Mouse (Mus musculus) intestine, postnatal 0 days (tissue): Measurements from ENCODE around the gene Vipr2. TPM values are rescaled to one million over a fixed set of nuclear protein-coding genes. Genes with fewer than 3 reads are reported as not detected.
A peak's percentile ranks its signal among the peaks of the same experiment; 100 is the strongest.

Experiments
- ATAC-seq: fragments of 200-750 bp; cut with Nextera tagmentation; 2 replicates; pipeline ENCODE4 v1.8.0; 2017; ENCODE audit warnings: mild to moderate bottlenecking, moderate TSS enrichment, moderate library complexity
- H3K27ac ChIP-seq: fragments of 300-500 bp; sonication (generic); 2 replicates; pipeline ENCODE4 v1.5.1; 2014; ENCODE audit warnings: mild to moderate bottlenecking, low read depth, low read length, moderate library complexity
- H3K27me3 ChIP-seq: fragments of 300-500 bp; sonication (generic); replicated peaks from 2 replicates; pipeline ENCODE4 v1.6.1; 2014; ENCODE audit warnings: low read length, mixed read lengths; ENCODE audit not compliant: control insufficient read depth, insufficient read depth
- H3K36me3 ChIP-seq: fragments of 300-500 bp; sonication (generic); 2 replicates; pipeline ENCODE4 v1.6.1; 2014; ENCODE audit warnings: mild to moderate bottlenecking, moderate library complexity; ENCODE audit not compliant: control insufficient read depth, insufficient read depth
- H3K4me1 ChIP-seq: fragments of 300-500 bp; sonication (generic); replicated peaks from 2 replicates; pipeline ENCODE4 v1.6.1; 2014; ENCODE audit warnings: antibody characterized with exemption, low read length, mixed read lengths; ENCODE audit not compliant: control insufficient read depth, insufficient read depth
- H3K4me2 ChIP-seq: fragments of 300-500 bp; sonication (generic); replicated peaks from 2 replicates; pipeline ENCODE4 v1.6.1; 2014; ENCODE audit warnings: low read depth, mild to moderate bottlenecking, moderate library complexity
- H3K4me3 ChIP-seq: fragments of 300-500 bp; sonication (generic); 2 replicates; pipeline ENCODE4 v1.5.1; 2014; ENCODE audit warnings: low read depth, low read length
- H3K9ac ChIP-seq: fragments of 300-500 bp; sonication (generic); 2 replicates; pipeline ENCODE4 v1.6.1; 2014; ENCODE audit warnings: mild to moderate bottlenecking, low read depth, low read length
- H3K9me3 ChIP-seq: fragments of 300-500 bp; sonication (generic); 2 replicates; pipeline ENCODE4 v1.6.1; 2016; ENCODE audit warnings: mixed run types; ENCODE audit not compliant: control insufficient read depth
- CTCF ChIP-seq: sonication (generic); IDR thresholded peaks from 2 replicates; pipeline ENCODE4 v1.5.1; 2016; ENCODE audit warnings: low read depth, mild to moderate bottlenecking, control low read depth, antibody characterized with exemption, moderate library complexity
- WGBS: fragments of 180-500 bp; shearing (Covaris S2); extraction: QIAGEN DNeasy Blood & Tissue Kit; methylation state at CpG from one replicate; pipeline ENCODE4 v1.1.7; 2014; 5-methylcytosine and 5-hydroxymethylcytosine counted together
- polyA plus RNA-seq: library from polyadenylated mRNA; unstranded; fragments of >200 nt; fragmentation: Nextera tagmentation; extraction: Ambion mirVana; gene quantifications from 2 replicates; pipeline ENCODE4 v1.2.1, GENCODE M21; 2015

The Vipr2 gene
- polyA plus RNA-seq, 1 experiment from 2014 or later, result 1.7 TPM

DNA sequence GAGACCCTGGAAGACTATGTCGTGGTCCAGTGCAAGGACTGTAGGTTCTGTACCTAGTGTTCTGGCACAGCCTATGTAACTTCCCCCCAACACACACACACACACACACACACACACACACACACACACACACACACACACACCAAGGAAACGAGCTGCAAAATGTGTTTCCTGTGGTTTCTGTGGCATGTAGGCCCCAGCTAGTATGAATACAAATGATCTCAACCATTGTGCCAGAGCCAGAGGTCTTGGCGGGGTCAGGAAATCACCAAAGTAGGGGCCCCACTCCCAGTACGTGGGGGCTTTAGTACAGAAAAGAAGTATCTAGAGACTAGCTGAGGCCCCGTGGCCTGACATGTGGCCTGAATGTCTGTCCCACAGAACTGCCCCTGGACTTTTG lies 67.7 kb downstream of the Vipr2 start:
- Histone ChIP-seq H3K27ac (no peak overlapping the region), H3K4me2 (no peak overlapping the region), H3K4me1 (no peaks in the 10 kb centered on the region), H3K9ac (no peak overlapping the region), H3K36me3 (no peaks in the 10 kb centered on the region), H3K9me3 (no peaks in the 10 kb centered on the region), H3K27me3 (no peaks in the 10 kb centered on the region), H3K4me3 (no peak overlapping the region)
- no peak for ATAC-seq
- WGBS, result 50% methylated on average over 5 of the region's 5 CpGs
- no peak for TF ChIP-seq CTCF

DNA sequence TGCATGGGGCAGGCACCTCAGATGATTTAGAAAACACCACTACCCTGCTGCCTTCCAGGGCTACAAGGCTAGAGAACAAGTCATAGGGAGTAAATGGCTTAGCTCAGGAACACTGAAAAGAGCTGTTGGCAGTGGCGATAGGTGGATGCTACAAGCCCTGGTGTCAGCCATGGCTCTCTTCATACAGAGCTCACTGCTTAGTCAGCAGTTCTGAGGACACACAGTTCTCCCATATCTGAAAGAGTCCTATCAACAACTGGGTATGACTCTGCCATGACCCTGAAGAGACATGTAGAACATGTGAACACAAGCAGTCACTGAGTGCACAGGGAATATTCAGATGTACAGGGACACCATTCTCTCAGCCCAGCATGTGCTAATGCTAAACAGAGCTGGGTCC lies 68.2 kb downstream of the Vipr2 start:
- TF ChIP-seq CTCF, result no peak
- Histone ChIP-seq H3K9me3 (no peaks in the 10 kb centered on the region), H3K36me3 (no peaks in the 10 kb centered on the region), H3K4me3 (no peak overlapping the region), H3K4me1 (no peaks in the 10 kb centered on the region), H3K27me3 (no peaks in the 10 kb centered on the region), H3K9ac (no peak overlapping the region), H3K4me2 (no peak overlapping the region), H3K27ac (no peak overlapping the region)
- 91% methylated on average over 1 of the region's 1 CpGs for WGBS
- ATAC-seq, result no peak

DNA sequence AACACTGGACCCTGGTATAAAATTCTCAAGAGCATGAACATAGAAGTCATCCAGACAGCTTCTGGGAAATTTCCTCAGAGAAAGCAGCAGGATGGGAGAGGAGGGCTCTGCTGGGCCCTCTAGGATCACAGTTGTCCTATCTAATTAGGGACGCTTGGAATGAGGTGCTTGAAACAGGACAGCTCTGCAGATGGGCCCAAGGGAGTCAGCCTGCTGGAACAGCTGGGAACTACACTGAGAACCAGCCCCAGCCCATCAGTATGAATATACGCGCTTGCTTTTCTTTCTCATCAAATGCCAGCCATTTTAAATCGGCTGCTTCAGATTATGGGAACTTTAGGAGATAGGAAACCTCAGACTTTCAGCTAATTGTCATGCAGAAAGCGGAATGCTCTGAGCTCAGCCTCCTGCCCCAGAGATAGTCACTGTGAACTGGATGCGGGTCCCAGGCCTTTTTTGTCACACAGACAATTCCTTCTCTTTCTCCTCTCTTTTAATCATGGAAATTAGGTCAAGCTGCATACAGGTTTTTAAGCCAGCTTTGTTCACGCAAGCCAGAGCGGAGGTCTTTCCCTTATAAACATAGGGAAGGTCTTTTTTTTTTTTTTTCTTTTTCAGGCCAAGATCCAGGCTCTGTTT lies 69.6 kb downstream of the Vipr2 start:
- no peaks in the 10 kb centered on the region for H3K36me3 ChIP-seq
- WGBS, result 70% methylated on average over 8 of the region's 8 CpGs
- H3K4me1 ChIP-seq, result no peaks in the 10 kb centered on the region
- no peak overlapping the region for H3K27ac ChIP-seq
- no peaks in the 10 kb centered on the region for H3K27me3 ChIP-seq
- no peak overlapping the region for H3K4me3 ChIP-seq
- no peak overlapping the region for H3K4me2 ChIP-seq
- H3K9me3 ChIP-seq, result no peaks in the 10 kb centered on the region
- TF ChIP-seq CTCF, result 0 out of 2 replicates have a peak, but pooled peaks have one; percentile 20
- ATAC-seq, result no peak
- H3K9ac ChIP-seq, result no peak overlapping the region

DNA sequence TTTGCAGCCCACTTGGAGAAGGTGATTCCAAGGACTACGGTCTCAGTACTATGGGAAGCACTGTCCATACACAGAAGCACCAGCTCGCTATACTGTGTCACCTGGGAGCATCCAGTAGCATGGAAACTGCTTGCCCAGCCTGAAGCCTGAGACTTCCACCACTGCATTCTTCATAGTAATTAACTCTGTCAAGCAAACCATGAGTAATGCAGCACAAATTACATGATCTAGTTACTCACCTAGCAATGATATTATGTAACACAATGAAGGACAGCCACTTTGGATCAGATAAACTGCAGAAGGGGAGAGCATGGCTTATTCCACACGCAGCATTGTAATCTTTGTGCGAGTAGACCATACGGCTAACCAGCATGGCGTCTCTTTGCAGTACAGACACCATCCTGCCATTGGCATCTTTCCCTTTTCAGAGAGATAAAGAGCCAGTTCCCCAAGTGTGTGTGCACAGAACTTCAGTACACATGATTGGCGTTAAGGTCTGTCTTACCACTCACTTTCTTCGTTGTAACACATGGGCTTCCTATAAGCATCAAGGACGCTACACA lies 75.4 kb downstream of the Vipr2 start:
- Histone ChIP-seq H3K27ac (no peak overlapping the region), H3K4me3 (no peak overlapping the region), H3K9me3 (no peaks in the 10 kb centered on the region), H3K4me2 (no peak overlapping the region), H3K4me1 (no peaks in the 10 kb centered on the region), H3K9ac (no peak overlapping the region), H3K36me3 (no peaks in the 10 kb centered on the region), H3K27me3 (no peaks in the 10 kb centered on the region)
- no peak for TF ChIP-seq CTCF
- ATAC-seq, result no peak
- WGBS, result 89% methylated on average over 9 of the region's 9 CpGs

DNA sequence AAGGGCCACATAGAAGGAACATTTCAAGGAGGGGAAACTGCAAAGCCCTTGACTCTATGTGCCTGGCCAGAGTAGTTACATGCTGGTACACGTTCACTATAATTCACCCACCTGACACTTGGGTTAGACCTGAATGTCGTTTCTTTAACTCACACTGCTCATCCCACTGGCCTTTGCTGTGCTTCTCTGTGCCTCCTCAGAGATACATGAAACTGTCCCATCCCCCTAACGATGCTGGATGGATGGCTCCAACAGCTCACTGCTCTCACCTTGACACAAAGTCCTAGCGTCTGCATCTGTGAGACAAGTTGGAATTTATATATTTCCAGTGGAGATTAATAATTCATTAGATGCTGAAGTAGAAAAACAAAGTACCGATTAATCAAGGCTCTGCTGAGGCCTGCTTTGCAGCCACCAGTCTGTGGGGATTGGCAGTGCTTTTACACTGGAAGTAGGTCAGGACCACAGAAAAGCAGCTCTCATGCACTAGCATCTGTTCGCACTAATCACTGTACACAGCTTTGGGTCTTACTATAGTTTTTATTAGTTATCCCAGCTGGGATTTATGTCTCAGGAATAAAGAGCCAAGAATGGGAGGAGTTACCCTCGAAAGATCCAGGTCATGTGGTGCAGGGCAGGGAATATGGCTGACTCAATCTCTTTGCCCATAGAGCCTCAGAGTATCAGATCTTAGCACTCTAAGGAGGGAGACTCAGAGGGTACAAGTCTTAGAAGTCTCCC lies 79.4 kb downstream of the Vipr2 start:
- WGBS, result 78% methylated on average over 7 of the region's 7 CpGs
- Histone ChIP-seq H3K9ac (no peak overlapping the region), H3K4me3 (no peak overlapping the region), H3K4me2 (no peak overlapping the region), H3K9me3 (no peaks in the 10 kb centered on the region), H3K4me1 (no peaks in the 10 kb centered on the region), H3K27me3 (no peaks in the 10 kb centered on the region), H3K36me3 (no peaks in the 10 kb centered on the region), H3K27ac (no peak overlapping the region)
- no peak for TF ChIP-seq CTCF
- ATAC-seq, result no peak

DNA sequence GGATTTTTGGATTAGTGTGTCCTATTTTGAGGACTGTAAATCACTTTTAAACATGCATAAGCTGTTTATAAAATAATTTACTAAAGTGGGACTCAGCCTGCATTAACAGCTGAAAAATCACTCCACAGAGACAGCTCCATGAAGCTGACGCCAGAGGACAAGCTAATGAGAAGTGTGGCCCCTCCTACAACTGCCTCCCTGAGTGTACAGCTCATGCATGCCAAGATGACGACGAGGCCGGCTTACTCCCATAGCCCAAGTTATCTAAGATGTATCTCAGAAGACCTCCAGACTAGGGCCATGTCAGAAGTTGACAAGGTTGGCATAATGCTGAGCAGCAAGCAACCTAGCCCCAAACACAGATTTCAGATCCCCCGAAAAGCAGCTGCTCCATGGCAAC lies 81.7 kb downstream of the Vipr2 start:
- whole genome bisulfite sequencing, result 66% methylated on average over 5 of the region's 5 CpGs

More for the DNA sequence above, 81.7 kb downstream of the Vipr2 start:
- H3K9me3 ChIP-seq, result no peaks in the 10 kb centered on the region
- H3K4me3 ChIP-seq, result no peak overlapping the region
- no peaks in the 10 kb centered on the region for H3K4me1 ChIP-seq
- no peaks in the 10 kb centered on the region for H3K36me3 ChIP-seq
- H3K9ac ChIP-seq, result no peak overlapping the region
- no peak for ATAC-seq
- H3K27ac ChIP-seq, result no peak overlapping the region
- TF ChIP-seq CTCF, result no peak
- H3K27me3 ChIP-seq, result no peaks in the 10 kb centered on the region
- no peak overlapping the region for H3K4me2 ChIP-seq
